Mouse (Mus musculus) 3T3-L1 (cell line): Measurements from ENCODE around the gene Arid5b.

Experiments used
- DNase-seq: peaks from one replicate; pipeline ENCODE4 v3.0.0-alpha.2; 2015; ENCODE audit warnings: low read depth, low spot score

The Arid5b gene

DNA sequence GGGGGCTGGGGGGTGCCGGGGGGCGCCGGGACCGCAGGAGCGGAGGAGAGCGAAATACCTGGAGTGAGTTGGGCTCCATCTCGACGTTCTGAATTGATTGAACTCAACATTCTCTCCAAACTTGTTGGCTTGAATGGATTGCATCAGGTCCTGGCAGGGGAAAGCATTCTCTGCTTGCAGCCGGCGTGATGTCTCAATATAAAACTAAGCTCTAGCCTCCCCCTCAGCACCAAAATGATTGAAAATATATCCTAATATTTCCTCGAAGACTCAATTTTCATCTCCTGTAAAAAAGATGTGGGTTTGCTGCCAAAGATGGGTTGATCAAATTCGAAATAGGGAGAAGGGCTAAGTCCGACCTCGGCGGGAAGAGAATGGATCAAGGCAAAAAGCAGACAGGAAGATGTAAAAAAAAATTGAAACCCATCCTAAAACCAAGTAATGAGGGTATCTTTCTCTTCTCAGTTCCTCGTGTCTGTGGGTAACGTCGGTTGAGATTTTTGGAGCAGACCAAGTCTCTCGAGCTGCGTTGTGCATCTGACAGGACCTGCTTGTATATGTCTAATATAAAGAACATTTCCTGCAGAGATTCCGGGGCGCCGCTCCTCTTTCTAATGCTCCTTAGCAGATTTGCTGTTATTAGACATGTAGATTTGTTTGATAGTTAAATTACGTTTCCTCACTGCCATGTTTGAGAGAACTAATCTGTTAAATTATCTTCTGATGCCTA, at the start of gene Arid5b:
TSS of gene Arid5b (minus strand) at position 109 of the 730 bp plus-strand sequence.
- peak; percentile 79 for DNase-seq

DNA sequence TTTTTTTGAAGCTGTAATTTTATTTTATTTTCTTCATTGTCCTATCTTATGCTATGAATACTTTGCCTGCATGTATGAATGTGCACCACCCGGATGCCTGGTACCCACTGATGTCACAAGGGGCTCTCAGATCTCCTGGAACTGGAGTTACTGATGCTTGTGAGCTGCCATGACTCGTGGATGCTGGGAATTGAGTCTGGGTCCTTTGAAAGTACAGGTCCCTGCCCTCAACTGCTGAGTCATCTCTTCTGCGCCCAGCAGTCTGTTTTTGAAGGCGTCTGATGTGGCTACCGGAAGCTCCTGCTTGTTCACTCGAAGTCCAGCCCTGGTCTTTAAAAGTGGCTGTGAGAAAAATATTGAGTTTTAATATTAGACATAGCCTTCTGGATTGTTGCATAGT, 46.8 kb upstream of the Arid5b start:
- DNase-seq, result no peak

DNA sequence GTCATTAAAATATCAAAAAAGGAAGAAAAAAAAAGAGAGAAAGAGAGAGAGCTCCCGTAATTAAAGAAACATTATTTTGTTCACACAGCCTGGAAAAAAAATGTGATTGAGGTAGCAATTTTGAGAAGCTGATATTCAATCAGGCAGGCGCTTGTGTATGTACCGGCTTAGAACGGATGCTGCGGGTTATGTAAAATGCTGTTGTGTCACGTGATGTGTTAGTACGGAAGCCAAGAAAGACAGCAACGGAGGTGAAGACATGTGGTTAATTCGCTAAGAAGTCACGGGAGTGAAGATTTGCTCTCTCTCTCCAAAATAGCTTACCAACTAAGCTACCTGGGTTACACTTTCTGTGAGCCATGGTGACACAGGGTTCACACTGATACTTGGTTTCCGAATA, 45.5 kb upstream of the Arid5b start:
- DNase-seq, result no peak

DNA sequence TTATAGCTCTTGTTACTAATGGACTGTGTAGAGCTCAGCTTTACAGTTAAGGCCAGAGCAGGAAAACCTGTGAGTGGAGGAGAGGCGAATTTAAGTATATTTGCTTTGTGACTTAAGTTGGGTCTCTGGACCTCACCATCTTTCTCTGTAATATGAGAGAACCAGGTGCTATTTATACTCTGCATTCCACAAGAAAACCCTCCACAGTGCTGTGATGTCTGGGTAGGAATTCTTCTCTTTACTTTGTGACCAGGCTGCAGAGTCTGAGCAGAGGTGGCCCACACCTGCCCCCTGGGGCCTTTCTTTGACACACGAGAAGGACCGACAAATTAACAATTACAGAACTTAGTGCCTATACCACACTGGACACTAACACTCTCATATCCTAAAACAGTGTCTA, 44.6 kb upstream of the Arid5b start:
- no peak for DNase-seq

DNA sequence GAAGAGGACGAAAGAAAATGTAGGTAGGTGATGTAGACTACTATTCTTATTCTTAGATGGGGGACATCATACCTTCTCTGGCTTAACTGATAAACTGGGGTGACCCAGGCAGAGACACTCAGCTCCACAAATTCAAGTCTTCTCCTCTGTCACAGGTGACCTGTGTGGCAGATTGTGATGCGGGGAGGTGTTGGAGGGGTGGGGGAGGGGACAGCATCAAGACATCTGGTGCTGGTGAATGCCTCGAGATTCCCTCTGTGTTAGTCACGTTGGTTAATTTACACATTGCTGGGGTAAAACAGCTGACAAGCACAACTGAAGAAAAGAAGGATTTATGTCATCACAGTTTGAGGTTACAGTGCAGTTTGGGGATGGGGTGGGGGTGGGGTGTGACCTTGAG, 42.4 kb upstream of the Arid5b start:
- no peak for DNase-seq

DNA sequence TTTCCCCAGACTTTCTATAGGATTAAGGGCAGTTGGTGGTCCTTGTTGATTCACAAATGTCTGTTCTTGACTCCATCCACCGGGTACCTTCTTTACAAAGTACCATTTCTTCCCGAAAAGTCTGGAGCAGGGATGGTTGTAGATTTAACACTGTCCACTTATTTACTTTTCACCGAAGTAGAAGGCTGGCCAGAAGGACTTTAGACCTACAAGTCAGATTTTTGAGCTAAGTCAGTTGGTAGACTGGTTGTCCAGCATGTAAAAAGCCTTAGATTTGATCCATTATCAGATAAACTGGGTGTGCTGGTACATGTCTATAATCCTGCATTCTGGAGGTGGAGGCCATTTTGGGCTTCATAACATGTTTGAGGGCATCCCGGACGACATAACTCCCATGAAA, 42.0 kb upstream of the Arid5b start:
- DNase-seq, result no peak

DNA sequence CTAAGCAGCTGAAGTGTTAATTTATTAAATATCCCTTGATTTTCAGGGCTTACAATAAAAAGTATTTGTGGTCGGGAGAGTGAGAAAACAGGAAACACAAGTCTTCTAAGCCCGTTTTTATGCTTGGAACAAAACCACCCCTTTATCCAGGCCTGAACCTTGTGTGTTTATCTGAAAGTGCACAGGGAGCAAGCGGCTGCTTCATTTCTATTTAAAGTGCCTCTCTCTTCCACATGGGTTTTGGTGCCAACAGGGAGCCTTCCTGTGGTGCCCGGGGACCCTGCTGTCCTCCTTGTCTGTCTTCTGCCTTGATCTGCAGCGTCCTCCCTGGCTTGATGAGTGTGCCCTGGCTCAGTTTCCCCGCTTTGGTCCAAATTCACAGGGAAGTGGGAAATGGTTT, 40.9 kb upstream of the Arid5b start:
- DNase-seq, result no peak

DNA sequence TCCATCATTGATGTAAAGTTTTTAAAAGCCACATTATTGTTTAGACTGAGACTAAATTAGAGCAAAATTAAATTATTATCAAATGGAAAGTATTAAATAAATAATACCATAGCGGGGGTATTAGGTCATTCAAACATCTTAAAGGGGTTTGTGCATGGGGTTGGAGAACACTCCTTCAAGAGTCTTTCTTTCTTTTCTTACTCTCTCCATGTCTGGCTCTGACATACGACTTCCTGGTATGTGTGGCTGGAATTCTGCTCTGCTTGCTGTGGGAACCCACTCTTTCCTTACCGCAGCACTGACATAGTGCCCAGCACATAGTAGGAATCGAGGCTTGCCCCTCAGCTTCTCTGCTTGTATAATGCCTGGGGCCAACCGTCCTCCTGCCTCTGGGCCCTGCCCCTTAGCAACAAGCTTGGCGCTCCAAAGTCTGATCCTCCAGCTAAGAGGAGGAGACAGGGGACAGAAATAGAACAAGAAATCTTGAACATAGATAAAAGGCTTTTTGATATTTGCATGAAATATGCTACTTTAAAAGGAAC, 40.0 kb upstream of the Arid5b start:
- no peak for DNase-seq

DNA sequence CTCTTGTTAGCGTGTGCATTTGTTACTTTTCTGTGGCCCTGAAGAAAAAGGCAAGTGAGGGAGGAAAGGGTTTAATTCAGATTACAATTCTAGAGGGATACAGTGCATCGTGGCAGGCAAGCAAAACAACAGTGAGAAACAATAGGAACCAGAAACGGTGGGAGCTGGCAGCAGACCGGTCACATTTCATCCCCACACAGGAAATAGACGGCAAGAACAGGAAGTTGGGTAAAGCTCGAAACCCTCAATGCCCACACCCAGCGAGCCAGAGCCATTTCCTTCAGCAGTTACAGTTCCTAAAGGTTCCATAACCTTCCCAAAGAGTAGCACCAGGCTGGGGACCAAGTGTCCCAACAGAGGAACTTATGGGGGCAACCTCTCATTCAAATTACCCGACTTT, 34.2 kb upstream of the Arid5b start:
- DNase-seq, result no peak

DNA sequence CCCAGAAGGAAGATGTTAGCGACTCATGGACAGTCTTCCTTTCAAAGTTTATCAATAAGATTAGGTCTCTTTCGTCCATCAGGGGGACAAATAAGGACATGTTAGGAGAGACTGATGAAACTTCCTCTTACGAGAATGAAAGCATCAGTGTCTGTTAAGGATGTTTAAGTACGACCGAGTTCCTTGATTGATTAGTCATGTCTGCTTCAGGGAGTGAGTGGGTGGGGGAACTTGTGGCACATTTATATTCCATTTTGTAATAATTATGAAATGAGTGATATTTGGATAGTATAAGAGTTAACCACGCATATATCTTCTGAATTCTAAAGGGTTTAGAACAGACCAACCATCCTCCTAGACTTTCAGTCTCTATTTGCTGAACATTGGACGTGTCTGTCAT, 22.5 kb upstream of the Arid5b start:
- peak; percentile 23 for DNase-seq

DNA sequence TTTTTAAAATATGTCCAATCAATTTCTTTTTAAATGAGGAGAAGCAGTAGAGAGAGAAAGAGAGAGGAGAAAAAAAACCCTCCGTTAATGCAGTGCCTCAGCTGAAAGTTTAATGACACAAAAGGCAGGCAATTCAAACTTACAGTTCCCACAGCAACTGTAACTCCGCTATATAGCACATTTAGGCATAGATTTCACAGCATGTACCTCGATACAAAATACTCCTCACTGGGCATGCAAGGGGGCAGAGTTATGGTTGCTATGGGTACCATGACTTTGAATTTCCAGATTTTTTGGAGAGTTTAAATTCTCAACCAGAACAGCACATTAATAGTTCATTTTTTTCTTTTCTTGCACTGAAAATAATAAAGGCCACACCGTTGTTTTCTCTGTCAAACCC, 10.9 kb upstream of the Arid5b start:
- no peak for DNase-seq

DNA sequence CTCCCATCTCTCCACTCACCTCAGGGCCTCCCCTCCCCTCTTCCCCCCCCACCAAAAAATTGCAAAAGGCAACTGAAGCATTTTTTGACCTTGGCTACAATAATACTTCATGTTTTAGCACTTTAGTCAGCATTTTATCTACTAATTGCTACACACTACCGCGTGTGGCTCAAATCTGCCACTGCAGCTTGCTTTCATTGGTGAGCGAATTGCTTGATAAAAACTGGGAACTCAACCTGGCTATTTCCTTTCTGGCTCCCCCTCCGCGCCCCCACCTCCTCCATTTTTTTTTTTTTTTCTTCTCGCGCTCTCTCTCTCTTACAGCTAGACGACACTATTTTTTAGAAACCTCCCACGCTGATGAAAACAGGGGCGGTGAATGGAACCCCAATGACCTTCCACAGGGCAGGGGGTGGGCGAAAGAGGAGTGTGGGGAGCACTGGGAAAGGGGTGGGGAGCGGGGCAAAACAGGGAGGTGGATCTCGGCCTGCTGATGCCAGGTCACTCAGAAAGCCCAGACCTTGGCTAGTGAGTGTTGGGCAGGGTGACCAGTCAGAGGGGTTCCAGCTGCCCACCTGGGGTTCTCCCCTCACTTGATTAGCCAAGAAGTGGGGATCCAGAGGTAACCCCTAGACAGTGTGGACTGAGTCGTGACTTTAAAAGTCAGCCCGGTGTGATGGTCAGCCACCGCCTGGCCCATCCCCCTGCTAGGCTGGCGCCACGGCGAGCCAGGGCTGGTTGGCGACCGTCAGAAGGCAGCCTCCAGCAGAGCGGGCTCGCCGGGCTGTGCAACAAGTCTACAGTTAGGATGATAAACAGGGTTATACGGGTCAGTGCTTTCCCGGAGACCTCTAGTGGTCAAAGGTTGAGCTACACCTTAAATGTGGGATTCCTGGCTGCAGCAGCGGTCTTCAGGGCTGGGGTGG, 4.2 kb upstream of the Arid5b start:
- peak; percentile 77 for DNase-seq

DNA sequence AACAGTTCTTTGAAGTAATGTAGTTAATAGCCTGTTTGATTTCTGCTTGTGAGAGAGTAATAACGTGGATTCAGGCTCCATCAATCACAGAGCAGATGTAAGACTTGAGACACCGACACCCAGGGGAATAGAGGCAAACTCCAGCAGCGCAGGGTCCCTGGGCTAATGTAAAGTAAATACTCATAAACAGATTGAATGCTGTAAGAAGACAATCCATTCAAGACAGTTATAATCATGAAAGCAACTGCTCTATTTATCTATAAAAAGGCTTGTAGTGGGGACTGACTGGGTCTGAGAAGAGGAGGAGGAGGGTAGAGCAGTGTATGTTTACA, 3.2 kb upstream of the Arid5b start:
- DNase-seq, result peak; percentile 40

DNA sequence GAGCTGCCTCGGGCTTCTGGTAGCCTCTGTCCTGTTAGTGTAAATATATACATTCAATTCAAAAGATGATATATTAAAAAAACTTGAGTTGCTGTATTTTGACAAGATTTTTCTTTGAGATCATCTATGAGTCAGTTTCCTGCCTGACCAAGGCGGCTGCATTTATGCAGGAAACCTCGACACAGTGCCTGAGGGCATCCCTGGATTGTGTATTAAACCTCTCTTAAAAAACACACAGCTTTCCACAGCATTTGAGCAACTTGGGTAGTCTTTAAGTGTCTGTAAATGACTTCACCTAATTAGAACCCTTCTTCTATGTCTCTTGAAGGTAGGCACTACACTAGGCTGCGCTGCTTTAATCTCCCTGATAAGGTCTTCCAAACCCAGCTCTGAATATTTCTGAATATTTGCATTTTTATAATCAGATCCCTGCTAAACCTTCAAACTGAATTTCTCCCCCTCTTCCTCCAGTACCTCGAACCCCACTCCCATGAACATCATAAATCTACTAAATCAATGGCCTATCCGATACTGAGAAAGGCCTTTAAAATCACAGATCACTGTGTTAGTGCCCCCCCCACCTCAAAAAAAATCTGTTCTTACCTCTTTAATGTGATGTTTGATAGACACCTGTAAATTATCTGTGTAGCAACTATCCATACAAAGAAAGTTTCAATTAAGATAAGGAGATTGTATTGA, 2.7 kb upstream of the Arid5b start:
- DNase-seq, result peak; percentile 89

DNA sequence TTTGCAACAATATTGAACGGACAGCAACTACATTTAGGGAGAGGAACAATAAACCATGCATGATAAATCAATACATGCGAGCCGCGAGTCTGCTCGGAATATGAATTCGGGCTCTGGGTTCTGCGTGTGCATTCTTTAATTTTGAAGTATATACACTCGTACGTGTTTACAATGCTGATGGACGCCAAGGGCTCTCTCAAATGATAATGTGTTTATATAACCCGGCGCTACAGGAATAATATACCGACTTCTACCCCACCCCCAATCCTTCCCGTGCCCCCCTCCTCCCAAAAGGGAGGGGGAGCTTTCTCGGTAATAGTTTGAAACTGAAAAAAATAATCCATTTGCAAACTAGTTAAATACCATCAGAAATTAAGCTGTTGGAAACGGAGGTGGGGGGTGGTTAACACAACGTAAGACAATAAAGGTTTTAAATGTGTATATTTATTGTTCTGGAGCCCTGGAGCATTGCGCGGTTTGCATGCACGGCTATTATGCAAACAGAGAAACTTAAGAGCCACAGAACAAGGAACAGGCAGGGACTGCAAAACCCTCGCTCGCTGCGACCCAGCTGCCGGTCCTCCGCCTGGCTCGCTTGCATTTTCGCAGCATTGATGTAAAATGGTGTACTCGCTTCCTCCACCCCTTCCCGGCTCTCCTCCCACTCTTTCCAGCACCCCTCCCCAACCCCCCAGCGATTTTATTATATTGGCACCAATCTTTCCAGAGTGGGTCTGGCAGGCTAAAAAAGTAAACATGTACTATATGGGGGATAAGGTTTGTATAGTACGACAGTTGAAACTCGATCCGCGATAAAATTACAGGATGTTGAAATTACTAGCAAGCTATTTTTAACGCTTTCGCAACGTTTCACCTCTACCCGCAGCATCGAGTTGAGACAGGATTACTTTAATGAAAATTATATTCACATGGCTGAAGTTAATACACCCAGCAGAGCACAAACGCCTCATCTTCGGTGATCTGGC, 1.3 kb upstream of the Arid5b start:
- DNase-seq, result peak; percentile 80

DNA sequence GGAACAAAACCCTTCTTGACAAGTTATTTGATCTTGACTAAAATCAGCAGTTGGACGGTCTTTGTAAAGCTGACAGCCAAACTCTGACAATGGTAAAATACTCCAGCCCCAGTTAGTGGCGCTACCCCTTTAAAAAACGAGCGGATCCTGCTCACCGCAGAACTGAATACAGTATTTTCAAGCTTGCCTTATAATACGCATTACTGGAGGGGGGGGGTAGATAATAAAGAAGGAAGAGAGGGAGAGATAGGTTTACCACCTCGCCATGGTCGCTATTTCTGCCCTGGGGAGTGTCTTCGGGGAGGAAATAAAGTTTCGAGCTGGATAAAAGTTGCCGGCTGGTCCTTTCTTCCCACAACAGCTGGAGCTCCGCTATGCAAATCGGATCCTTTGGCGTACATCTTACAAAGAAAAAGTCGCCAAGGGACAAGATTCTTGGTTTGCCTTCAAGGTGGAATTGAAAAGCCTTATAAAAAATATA, 829 bp downstream of the Arid5b start:
- DNase-seq, result peak; percentile 65

DNA sequence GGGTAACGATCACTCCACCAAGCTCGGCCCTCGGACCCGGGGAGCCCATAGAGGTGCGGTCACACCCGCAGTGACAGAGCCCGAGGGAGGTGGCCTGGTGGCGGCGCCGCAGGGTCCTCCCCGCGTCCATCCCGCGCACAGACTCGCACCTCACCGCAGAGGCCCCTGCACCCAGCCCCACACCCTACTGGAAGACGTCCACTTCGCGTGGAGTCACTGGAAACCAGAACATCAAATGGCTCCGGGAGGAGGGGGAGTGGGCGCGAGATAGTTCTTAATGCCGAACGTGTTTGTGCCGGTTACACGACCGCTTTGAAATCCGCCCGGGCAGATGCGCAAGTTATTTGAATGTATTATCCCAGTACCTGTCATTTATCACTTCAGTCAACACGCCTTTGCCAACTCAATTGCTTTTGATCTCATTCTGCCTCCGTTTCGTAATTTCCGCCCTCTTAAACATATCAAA, 1.5 kb downstream of the Arid5b start:
- peak; percentile 61 for DNase-seq

DNA sequence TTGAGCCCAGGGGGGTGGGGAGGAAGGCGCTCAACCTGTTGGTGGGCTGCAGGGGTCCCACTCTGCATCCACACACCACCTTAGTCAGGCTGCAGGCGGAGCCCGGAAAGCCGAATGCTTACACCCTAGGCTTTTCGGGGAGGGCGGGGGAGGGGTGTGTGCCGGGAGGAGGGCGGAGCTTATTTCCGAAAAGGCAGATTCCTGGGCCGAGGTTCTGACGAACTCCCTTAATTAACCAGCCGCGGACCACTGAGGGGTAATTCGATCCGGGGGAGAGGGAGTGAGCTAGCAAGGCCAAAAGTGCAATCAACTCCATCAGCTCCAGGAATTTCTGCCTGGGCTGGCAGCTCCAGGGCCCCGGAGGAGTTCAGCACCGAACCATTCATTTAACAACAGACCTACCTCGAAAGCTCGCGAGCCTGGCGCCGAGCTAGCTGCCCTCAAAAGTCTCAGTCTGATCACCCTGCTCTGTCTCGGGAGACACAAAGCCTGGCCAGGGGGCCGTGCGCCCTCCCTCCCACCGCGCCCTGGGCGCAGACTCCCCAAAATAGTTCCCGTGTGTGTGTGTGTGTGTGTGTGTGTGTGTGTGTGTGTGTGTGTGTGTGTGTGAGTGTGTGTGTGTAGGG, 2.1 kb downstream of the Arid5b start:
- DNase-seq, result peak; percentile 79

DNA sequence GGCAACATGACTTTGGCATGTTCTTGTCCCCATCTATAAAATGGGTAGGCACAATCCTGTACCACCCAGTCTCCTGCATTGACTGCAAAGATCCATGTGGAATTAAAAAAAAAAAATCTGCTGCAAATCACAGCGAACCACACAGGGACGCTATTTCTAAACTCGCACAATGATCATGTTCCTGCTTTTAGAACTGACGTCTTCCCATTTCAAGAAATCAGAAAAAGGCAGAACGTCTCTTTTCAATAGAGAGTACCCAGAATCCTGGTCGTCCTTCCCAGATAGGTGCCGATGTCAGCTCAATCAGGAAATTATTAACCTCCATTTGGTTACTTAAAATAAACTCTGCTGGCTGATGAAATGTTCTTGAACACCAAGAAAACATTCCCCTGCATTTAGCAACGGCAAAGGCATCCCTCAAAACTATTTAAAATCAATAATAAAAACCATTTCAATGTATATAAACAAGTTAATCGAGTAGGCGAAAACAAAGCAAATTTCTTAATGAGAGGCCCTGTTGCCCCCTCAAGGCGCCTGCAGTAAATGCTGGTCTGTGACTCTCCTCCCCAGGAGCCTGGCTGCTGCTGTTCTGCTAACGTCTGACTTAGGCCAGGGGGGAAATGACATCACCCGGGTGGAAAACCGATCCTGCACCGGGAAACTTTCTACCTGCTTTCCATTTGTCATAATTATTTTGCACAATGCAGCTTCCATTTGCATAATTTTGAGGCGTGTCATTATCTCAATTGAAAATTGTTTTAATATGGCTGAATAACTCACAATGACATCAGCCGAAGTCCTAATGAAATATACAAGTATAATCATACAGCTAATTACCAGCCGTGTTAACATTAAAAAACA, 3.4 kb downstream of the Arid5b start:
- peak; percentile 66 for DNase-seq
